Mouse (Mus musculus) macrophage (primary cell): Measurements from ENCODE around the gene Kank2. TPM values are rescaled to one million over a fixed set of nuclear protein-coding genes. Genes with fewer than 3 reads are reported as not detected.

Experiments
- H3K27ac ChIP-seq: fragments of 350-480 bp; formaldehyde crosslinking; 2 replicates; pipeline ENCODE4 v1.9.0; 2021
- H3K36me3 ChIP-seq: fragments of 350-480 bp; formaldehyde crosslinking; 2 replicates; pipeline ENCODE4 v1.9.0; 2021; ENCODE audit errors: inconsistent target
- H3K4me3 ChIP-seq: fragments of 350-480 bp; formaldehyde crosslinking; 2 replicates; pipeline ENCODE4 v1.9.0; 2021; ENCODE audit errors: inconsistent target
- H3K79me2 ChIP-seq: fragments of 350-480 bp; formaldehyde crosslinking; 2 replicates; pipeline ENCODE4 v1.9.0; 2021; ENCODE audit errors: inconsistent target
- WGBS: methylation state at CpG from one replicate; pipeline ENCODE4 v1.1.7; 2026; ENCODE audit warnings: inconsistent platforms; ENCODE audit not compliant: missing documents; 5-methylcytosine and 5-hydroxymethylcytosine counted together
- polyA plus RNA-seq: library from polyadenylated mRNA; stranded (reverse); fragments of 250-400 nt; gene quantifications from 3 replicates; pipeline ENCODE4 v1.2.4, GENCODE M21; 2018; ENCODE audit warnings: inconsistent platforms

Gene Kank2
- polyA plus RNA-seq, 1 experiment from 2014 or later: 5.6 TPM

DNA sequence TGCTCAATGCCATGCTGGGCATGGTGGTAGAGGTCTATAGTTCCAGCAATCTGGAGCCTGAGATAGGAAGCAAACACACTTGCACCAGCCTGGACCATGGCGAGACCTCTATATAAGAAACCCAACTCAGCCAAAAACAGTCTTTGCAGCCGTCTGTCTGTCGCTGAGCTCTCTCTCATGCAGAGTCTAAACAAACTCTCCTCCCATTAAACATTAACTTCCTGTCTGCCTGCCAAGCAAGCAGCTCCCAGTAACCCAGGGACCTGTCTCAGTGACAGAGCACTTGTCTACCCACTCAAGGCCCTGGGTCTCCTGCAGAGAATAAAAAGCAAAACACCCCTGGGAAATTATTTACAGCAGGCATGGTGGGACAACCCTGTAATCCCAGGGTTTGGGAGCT lies 62.0 kb downstream of the Kank2 start:
- WGBS: 100% methylated on average over 3 of the region's 3 CpGs

DNA sequence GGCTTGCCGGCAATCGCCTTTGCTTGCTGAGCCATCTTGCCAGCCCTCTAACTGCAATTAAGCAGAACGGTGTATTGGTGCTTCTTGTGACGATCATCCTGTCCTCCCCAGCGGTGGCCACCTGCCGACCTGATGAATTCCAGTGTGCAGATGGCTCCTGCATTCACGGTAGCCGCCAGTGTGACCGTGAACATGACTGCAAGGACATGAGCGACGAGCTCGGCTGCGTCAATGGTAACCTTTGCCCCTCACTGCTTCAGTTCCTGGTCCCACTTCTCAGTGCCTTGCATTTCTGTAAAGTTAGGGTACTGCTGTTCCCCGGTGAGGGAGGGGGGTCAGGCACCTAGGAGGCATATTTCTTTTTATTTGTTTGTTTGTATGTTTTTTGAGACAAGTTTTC lies 63.4 kb downstream of the Kank2 start:
- 95% methylated on average over 14 of the region's 14 CpGs for WGBS
- H3K27ac ChIP-seq: no peak overlapping the region
- H3K79me2 ChIP-seq: peaks cover 96% of the 10 kb centered on the region
- no peak overlapping the region for H3K4me3 ChIP-seq
- peaks cover 83% of the 10 kb centered on the region for H3K36me3 ChIP-seq

More for the DNA sequence above, 62.0 kb downstream of the Kank2 start:
- Histone ChIP-seq H3K4me3 (no peak overlapping the region), H3K79me2 (peaks cover 83% of the 10 kb centered on the region), H3K36me3 (peaks cover 86% of the 10 kb centered on the region), H3K27ac (no peak overlapping the region)

DNA sequence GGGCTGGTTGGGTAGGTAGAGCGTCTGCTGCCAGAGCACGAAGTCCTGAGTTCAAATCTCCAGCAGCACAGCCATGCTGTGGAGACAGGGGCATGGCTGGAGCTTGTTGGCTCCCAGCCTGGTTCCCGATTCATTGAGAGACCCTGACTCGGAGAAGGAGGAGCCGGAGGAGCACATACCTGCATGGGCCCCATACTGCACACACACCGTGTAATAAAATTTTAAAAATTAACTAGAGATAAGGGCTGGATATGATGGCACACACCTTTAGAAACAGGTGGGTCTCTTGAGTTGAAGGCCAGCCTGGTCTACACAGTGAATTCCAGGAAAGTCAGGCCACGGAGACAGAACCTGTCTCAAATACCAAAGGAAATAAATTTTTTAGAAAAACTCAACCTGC lies 64.6 kb downstream of the Kank2 start:
- H3K36me3 ChIP-seq: peaks cover 72% of the 10 kb centered on the region

GRCm38 (mm10) chr9:21733446-21733845 lies 65.1 kb downstream of the Kank2 start:
- Histone ChIP-seq H3K36me3 (peaks cover 69% of the 10 kb centered on the region), H3K27ac (no peak overlapping the region), H3K4me3 (no peak overlapping the region), H3K79me2 (peaks cover 100% of the 10 kb centered on the region)
- 97% methylated on average over 17 of the region's 17 CpGs for WGBS

More for the DNA sequence above, 64.6 kb downstream of the Kank2 start:
- H3K27ac ChIP-seq: no peak overlapping the region
- H3K79me2 ChIP-seq: peaks cover 98% of the 10 kb centered on the region
- WGBS: 94% methylated on average over 7 of the region's 7 CpGs
- no peak overlapping the region for H3K4me3 ChIP-seq

DNA sequence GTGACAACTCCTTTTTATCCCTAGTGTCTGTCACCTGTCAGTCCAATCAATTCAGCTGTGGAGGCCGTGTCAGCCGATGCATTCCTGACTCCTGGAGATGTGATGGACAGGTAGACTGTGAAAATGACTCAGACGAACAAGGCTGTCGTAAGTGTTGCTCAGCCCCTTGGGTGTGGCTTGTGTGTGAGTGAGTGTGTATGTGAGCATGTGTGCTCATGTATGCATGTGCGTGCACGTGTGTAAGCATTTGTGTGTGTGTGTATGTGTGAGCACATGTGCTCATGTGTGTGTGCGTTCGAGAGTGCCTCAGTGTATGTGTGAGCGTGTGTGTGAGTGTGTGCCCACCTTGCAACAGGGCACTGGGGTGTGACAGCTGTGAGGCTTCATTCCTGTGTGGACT lies 66.3 kb downstream of the Kank2 start:
- H3K36me3 ChIP-seq: peaks cover 57% of the 10 kb centered on the region
- H3K27ac ChIP-seq: no peak overlapping the region
- H3K79me2 ChIP-seq: peaks cover 100% of the 10 kb centered on the region
- H3K4me3 ChIP-seq: no peak overlapping the region
- WGBS: 95% methylated on average over 9 of the region's 9 CpGs

DNA sequence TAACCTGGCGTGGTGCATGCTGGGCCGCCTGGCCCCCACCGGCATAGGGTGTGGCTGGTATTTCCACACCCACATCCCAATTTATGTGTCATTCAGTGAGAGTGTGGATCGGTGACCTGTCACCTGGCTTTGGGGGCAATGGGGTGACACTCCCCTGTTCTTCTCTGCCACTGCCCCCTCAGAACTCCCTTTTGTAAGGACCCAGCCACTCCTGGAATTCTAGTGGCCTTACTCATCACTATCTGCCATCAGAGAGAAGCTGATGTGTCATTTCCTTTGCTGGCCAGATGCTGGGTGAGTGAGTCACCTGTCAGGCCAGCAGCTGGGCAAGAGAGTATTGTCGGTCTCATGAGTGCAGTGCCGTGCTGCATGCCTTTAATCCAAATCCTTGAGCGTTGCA lies 69.3 kb downstream of the Kank2 start:
- Histone ChIP-seq H3K36me3 (peaks cover 28% of the 10 kb centered on the region), H3K27ac (peak overlapping the region; percentile 49), H3K79me2 (peaks cover 100% of the 10 kb centered on the region), H3K4me3 (no peak overlapping the region)
- WGBS: 72% methylated on average over 7 of the region's 7 CpGs

DNA sequence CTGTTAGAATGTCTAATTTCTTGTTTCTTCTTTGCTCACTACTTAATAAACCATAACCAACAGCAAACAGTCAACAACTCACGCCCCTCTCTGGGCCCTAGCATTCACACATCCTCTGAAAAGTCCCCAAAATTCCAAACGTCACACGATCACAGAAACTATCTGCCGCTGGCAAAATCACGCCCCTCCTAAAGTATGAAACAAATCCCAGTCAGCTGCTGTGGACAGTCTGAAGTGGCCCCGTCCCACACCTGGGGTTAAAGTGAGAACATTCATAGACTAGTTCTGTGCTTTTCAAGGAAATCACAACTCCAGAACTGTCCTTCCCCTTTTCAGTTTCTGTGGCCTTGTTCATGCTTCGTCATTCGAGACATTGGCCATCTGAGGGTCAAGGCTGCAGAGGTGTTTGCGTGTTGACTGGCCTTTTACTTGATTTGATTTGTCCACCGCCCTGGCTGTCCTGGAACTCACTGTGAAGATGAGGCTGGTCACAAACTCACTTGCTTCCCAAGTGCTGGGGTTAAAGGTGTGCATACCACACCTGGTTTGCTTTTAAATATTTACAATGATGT lies 70.2 kb downstream of the Kank2 start:
- Histone ChIP-seq H3K36me3 (peaks cover 19% of the 10 kb centered on the region), H3K27ac (peak overlapping the region; percentile 49), H3K79me2 (peaks cover 97% of the 10 kb centered on the region), H3K4me3 (no peak overlapping the region)
- WGBS: 46% methylated on average over 10 of the region's 10 CpGs

GRCm38 (mm10) chr9:21726218-21726975 lies 72.1 kb downstream of the Kank2 start:
- Histone ChIP-seq H3K36me3 (no peaks in the 10 kb centered on the region), H3K79me2 (peaks cover 77% of the 10 kb centered on the region), H3K27ac (peak overlapping the region; percentile 99), H3K4me3 (peak overlapping the region; percentile 91)
- 93% methylated on average over 14 of the region's 14 CpGs for WGBS

DNA sequence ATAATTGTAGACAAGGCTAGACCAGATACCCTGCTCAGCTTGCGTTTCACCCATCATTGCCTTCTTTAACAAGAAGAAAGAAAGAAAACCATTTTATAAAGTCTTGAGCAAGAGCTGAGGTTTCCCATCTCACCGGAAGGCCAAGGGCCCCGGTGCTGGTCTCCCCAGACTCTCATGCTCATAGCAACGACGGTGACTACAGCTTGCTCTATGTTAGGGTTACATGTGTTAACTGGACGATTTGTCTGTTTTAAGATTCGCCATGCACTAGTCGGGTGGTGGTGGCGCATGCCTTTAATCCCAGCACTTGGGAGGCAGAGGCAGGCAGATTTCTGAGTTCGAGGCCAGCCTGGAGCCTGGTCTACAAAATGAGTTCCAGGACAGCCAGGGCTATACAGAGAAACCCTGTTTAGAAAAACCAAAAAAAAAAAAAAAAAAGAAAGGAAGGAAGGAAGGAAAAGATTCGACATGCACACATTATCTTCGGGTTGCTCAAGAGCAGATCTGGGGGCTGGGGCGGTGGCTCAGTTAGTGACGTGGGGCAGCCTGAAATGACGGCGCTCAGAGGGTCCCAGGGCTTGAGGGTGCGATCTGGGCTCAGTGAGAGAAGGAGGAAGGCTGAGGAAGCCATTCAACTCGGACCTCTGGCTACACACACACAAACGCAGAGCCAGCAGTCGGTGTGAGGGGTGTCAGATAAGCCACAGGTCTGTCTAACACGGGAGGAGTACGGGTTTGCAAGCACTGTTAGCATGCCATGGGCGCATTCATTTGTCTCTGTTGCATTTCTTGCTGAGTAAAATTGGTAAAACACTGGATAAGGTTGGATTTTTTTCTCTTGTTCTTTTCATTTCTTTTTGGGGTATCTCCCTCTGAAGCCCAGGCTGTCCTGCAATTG lies 73.1 kb downstream of the Kank2 start:
- 23% methylated on average over 22 of the region's 23 CpGs for WGBS
- peaks cover 68% of the 10 kb centered on the region for H3K79me2 ChIP-seq
- H3K27ac ChIP-seq: peak overlapping the region; percentile 99
- H3K36me3 ChIP-seq: no peaks in the 10 kb centered on the region
- H3K4me3 ChIP-seq: peak overlapping the region; percentile 91

GRCm38 (mm10) chr9:21724147-21724536 lies 74.4 kb downstream of the Kank2 start:
- Histone ChIP-seq H3K4me3 (peak overlapping the region; percentile 91), H3K36me3 (no peaks in the 10 kb centered on the region), H3K79me2 (peaks cover 55% of the 10 kb centered on the region), H3K27ac (peak overlapping the region; percentile 99)
- WGBS: 1% methylated on average over 18 of the region's 18 CpGs

- H3K79me2 ChIP-seq: peaks cover 49% of the 10 kb centered on the region
- WGBS: under 1% methylated on average over 47 of the region's 47 CpGs
- peak within 1 kb of the TSS; percentile 99 for H3K27ac ChIP-seq
- peak within 1 kb of the TSS; percentile 91 for H3K4me3 ChIP-seq
- no peaks in the 10 kb centered on the region for H3K36me3 ChIP-seq
Observed at GRCm38 (mm10) chr9:21723377-21724146, 75.0 kb downstream of the Kank2 start, which contains the start of gene Ldlr. Ldlr (plus strand) TSS chr9:21723483.

- no peak overlapping the region for H3K27ac ChIP-seq
- H3K36me3 ChIP-seq: no peaks in the 10 kb centered on the region
- H3K4me3 ChIP-seq: no peak overlapping the region
- WGBS: 95% methylated on average over 2 of the region's 2 CpGs
- peaks cover 24% of the 10 kb centered on the region for H3K79me2 ChIP-seq
Observed at GRCm38 (mm10) chr9:21721036-21721435, 77.5 kb downstream of the Kank2 start.

DNA sequence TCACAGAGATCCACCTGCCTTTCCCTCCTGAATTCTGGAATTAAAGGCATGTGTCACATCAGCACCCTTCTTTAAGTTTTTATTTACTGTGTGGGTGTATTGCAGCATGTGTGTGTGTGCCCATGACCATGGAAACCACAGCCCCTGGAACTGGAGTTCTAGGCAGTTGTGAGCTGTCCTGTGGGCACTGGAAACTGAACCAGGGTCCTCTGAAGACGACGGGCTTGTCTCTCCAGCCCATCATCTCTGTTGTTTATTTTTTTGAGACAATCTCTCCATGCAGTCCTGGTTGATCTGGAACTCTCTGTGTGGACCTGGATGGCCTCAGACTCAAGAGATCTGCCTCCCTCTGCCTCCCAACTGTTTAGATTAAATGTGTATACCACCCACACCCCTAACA lies 81.5 kb downstream of the Kank2 start:
- no peaks in the 10 kb centered on the region for H3K36me3 ChIP-seq
- H3K4me3 ChIP-seq: no peak overlapping the region
- no peak overlapping the region for H3K27ac ChIP-seq
- no peaks in the 10 kb centered on the region; the same call in 1 of the 2 replicates for H3K79me2 ChIP-seq
- 76% methylated on average over 2 of the region's 2 CpGs for WGBS
